Mouse (Mus musculus) regulatory T cell (primary cell): ENCODE results near the gene Ddx47.

ENCODE experiments used
- in situ Hi-C: fragments of 300-600 bp; cut with MboI, MseI; formaldehyde crosslinking; loops from one replicate; pipeline ENCODE4 v1.15.1; 2025; ENCODE audit warnings: high pct_unique_total_duplicates

The Ddx47 gene

GRCm38 (mm10) chr6:135006372-135006771 is 5.0 kb upstream of the Ddx47 start:
- in situ Hi-C loops, result no loop called here

- in situ Hi-C loops, result no loop called here
Observed at GRCm38 (mm10) chr6:135011734-135012116, 313 bp downstream of the Ddx47 start.

GRCm38 (mm10) chr6:135017211-135017610 is 5.8 kb downstream of the Ddx47 start:
- in situ Hi-C loops, result no loop called here

- in situ Hi-C loops, result no loop called here
Observed at GRCm38 (mm10) chr6:135019564-135019963, 8.2 kb downstream of the Ddx47 start.

- in situ Hi-C loops, result no loop called here
Observed at GRCm38 (mm10) chr6:135021633-135022032, 10.2 kb downstream of the Ddx47 start.

GRCm38 (mm10) chr6:135023379-135023778 is 12.0 kb downstream of the Ddx47 start:
- in situ Hi-C loops, result no loop called here

GRCm38 (mm10) chr6:135024781-135025420 is 13.5 kb downstream of the Ddx47 start:
- in situ Hi-C loops, result no loop called here

GRCm38 (mm10) chr6:135026232-135026631 is 14.8 kb downstream of the Ddx47 start:
- in situ Hi-C loops, result no loop called here

- in situ Hi-C loops, result no loop called here
Observed at GRCm38 (mm10) chr6:135026755-135027154, 15.3 kb downstream of the Ddx47 start.

GRCm38 (mm10) chr6:135029246-135029645 is 17.8 kb downstream of the Ddx47 start:
- in situ Hi-C loops, result no loop called here

- in situ Hi-C loops, result no loop called here
Observed at GRCm38 (mm10) chr6:135038674-135039073, 27.3 kb downstream of the Ddx47 start.

- in situ Hi-C loops, result no loop called here
Observed at GRCm38 (mm10) chr6:135040275-135040871, 29.0 kb downstream of the Ddx47 start.

- in situ Hi-C loops, result no loop called here
Observed at GRCm38 (mm10) chr6:135041930-135042329, 30.5 kb downstream of the Ddx47 start.

- in situ Hi-C loops, result no loop called here
Observed at GRCm38 (mm10) chr6:135047276-135047675, 35.9 kb downstream of the Ddx47 start.

- in situ Hi-C loops, result no loop called here
Observed at GRCm38 (mm10) chr6:135048509-135048908, 37.1 kb downstream of the Ddx47 start.

GRCm38 (mm10) chr6:135048956-135049355 is 37.5 kb downstream of the Ddx47 start:
- in situ Hi-C loops, result no loop called here

GRCm38 (mm10) chr6:135053789-135054188 is 42.4 kb downstream of the Ddx47 start:
- in situ Hi-C loops, result no loop called here

- in situ Hi-C loops, result no loop called here
Observed at GRCm38 (mm10) chr6:135055882-135056281, 44.5 kb downstream of the Ddx47 start.

GRCm38 (mm10) chr6:135060728-135061127 is 49.3 kb downstream of the Ddx47 start:
- in situ Hi-C loops, result no loop called here

- in situ Hi-C loops, result no loop called here
Observed at GRCm38 (mm10) chr6:135064621-135065020, 53.2 kb downstream of the Ddx47 start.

GRCm38 (mm10) chr6:135065236-135065957 is 54.0 kb downstream of the Ddx47 start, which contains the start of gene Gprc5a:
Gprc5a (plus strand) TSS chr6:135065651.
- in situ Hi-C loops, result no loop called here

- in situ Hi-C loops, result no loop called here
Observed at GRCm38 (mm10) chr6:135066795-135067445, 55.5 kb downstream of the Ddx47 start.
